Mouse (Mus musculus) heart, postnatal 0 days (tissue): ENCODE data around the gene Psap.

ENCODE experiments used
- CTCF ChIP-seq: IDR thresholded peaks from 2 replicates; pipeline ENCODE4 v1.5.1; 2016; ENCODE audit warnings: antibody characterized with exemption, control low read depth, low read depth
- EP300 ChIP-seq: IDR thresholded peaks from 2 replicates; pipeline ENCODE4 v1.6.1; 2016; ENCODE audit warnings: antibody characterized with exemption, low read depth

GRCm38 (mm10) chr10:60284248-60284647 lies 6.8 kb downstream of the Psap start:
- no peak for TF ChIP-seq CTCF
- TF ChIP-seq EP300: no peak
